Mouse (Mus musculus) frontal cortex, postnatal 36 days (tissue): Measurements from ENCODE around the gene Igfbp2.

Source experiments
- DNase-seq, 2 experiments: peaks; one replicate each; pipeline ENCODE4 v3.0.0; 2022; ENCODE audit warnings: low spot score in 2 of 2

Igfbp2 gene

GRCm38 (mm10) chr1:72872521-72872920, 48.2 kb downstream of the Igfbp2 start:
- DNase-seq: peak in 1 of 2 experiments; percentile 65

DNA sequence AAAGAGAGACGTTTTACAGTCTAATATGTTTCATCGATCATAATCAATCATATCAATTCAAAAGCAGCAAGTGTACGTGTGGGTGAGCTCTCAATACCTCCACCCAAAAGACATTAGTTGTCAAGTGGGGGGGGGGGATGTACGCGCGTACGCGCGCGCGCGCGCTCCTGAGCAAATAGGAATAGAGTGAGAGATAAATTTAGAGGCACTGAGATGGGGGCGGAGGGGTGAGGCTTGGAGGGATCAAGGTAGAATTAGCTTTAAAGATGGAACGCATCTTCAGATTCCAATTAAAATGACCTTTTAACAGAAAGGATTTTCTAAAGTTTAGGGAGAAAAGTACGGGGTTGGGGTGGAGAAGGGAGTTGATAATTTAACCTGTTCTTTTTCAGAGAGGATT, 48.8 kb downstream of the Igfbp2 start:
- peak in 1 of 2 experiments; percentile 12 for DNase-seq

GRCm38 (mm10) chr1:72873511-72874286, 49.4 kb downstream of the Igfbp2 start:
- peak; percentile 76 to 79 for DNase-seq

- peak; percentile 57 to 59 for DNase-seq
These were observed 50.2 kb downstream of the Igfbp2 start, which contains the start of gene Igfbp5 for GRCm38 (mm10) chr1:72874287-72875211. TSS of gene Igfbp5 (minus strand) at chr1:72874884.

GRCm38 (mm10) chr1:72875708-72876107, 51.4 kb downstream of the Igfbp2 start:
- no peak for DNase-seq

GRCm38 (mm10) chr1:72876111-72876510, 51.8 kb downstream of the Igfbp2 start:
- peak in 1 of 2 experiments; percentile 50 for DNase-seq

GRCm38 (mm10) chr1:72877892-72878291, 53.6 kb downstream of the Igfbp2 start:
- DNase-seq: peak in 1 of 2 experiments; percentile 77

GRCm38 (mm10) chr1:72878473-72879318, 54.4 kb downstream of the Igfbp2 start:
- no peak for DNase-seq

- no peak for DNase-seq
These were observed 55.0 kb downstream of the Igfbp2 start for GRCm38 (mm10) chr1:72879319-72879634.

GRCm38 (mm10) chr1:72885111-72885818, 61.0 kb downstream of the Igfbp2 start:
- no peak for DNase-seq

GRCm38 (mm10) chr1:72885819-72886169, 61.5 kb downstream of the Igfbp2 start:
- DNase-seq: no peak

DNA sequence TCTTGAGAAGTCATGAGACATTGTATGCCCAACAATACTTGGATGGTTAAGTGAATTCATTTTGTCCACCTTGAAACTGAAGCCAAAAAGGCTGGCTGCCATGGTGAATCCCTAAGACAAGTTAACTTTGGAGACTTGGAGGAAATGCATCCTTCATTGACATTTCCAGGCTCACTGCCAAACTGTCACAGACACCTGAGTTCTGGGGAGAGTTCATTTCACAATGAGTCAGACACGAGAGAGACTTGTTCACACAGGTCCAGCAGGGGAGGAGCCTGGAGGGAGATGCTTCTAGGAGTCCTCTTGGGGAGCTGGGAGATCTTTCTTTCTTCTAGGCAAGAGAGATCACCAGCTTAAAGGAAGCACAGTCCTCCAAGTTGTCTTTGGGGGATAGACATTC, 63.6 kb downstream of the Igfbp2 start:
- DNase-seq: no peak

DNA sequence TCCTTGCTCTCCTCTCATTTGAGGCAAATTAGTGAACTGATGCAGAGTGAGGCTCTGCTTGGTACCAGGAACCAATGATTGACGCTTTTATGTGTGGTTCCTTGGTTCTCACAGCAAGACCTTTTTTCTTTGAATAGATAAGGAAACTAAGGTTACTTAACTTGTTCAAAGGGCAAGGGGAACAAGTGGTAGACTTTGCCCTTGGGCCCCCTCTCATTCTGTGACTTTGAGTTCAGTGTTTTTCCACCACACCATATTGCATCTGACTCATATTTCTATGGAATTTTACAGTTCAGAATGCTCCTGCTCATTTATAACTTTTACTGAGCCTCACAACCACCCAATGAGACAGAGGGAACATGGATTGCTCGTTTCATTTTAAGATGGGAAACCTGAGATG, 71.5 kb downstream of the Igfbp2 start:
- no peak for DNase-seq
